Mouse (Mus musculus): ENCODE measurements around the gene Frmd8. TPM values are rescaled to one million over a fixed set of nuclear protein-coding genes. Genes with fewer than 3 reads are reported as not detected.

Frmd8 gene
- polyA plus RNA-seq, 1 experiment, result 28.5 TPM

- Histone ChIP-seq H3K9me3 (no peaks in the 10 kb centered on the region), H3K36me3 (replicated peaks; ENCODE audit: low read length) (peaks cover 47% of the 10 kb centered on the region), H3K4me1 (peaks cover 76% of the 10 kb centered on the region), H3K4me3 (replicated peaks) (peak overlapping the region; percentile 98), H3K27me3 (replicated peaks) (no peaks in the 10 kb centered on the region)
- no peak for TF ChIP-seq GATA1 (IDR thresholded peaks at IDR 0.05; ENCODE audit: borderline replicate concordance, low read length)
- no peak for TF ChIP-seq FLI1 (IDR thresholded peaks at IDR 0.05; ENCODE audit: low read length)
Measured at GRCm38 (mm10) chr19:5911430-5912102, 36.5 kb upstream of the Frmd8 start.

- Histone ChIP-seq H3K27me3 (replicated peaks) (no peaks in the 10 kb centered on the region), H3K4me3 (replicated peaks) (peak overlapping the region; percentile 98), H3K36me3 (replicated peaks; ENCODE audit: low read length) (peaks cover 48% of the 10 kb centered on the region), H3K4me1 (peaks cover 72% of the 10 kb centered on the region), H3K9me3 (no peaks in the 10 kb centered on the region)
- TF ChIP-seq GATA1 (IDR thresholded peaks at IDR 0.05; ENCODE audit: borderline replicate concordance, low read length) (no peak), FLI1 (IDR thresholded peaks at IDR 0.05; ENCODE audit: low read length) (no peak)
Measured at GRCm38 (mm10) chr19:5910221-5910620, 35.1 kb upstream of the Frmd8 start.

GRCm38 (mm10) chr19:5907275-5907674, 32.2 kb upstream of the Frmd8 start:
- no peaks in the 10 kb centered on the region for H3K9me3 ChIP-seq
- no peak overlapping the region for H3K4me3 ChIP-seq (replicated peaks)
- peaks cover 71% of the 10 kb centered on the region for H3K36me3 ChIP-seq (replicated peaks; ENCODE audit: low read length)
- H3K27me3 ChIP-seq (replicated peaks), result no peaks in the 10 kb centered on the region
- H3K4me1 ChIP-seq, result peaks cover 70% of the 10 kb centered on the region
- TF ChIP-seq GATA1 (IDR thresholded peaks at IDR 0.05; ENCODE audit: borderline replicate concordance, low read length) (no peak), FLI1 (IDR thresholded peaks at IDR 0.05; ENCODE audit: low read length) (no peak)

- H3K4me1 ChIP-seq, result peaks cover 37% of the 10 kb centered on the region
- H3K27me3 ChIP-seq (replicated peaks), result no peaks in the 10 kb centered on the region
- H3K9me3 ChIP-seq, result no peaks in the 10 kb centered on the region
- TF ChIP-seq FLI1 (IDR thresholded peaks at IDR 0.05; ENCODE audit: low read length) (no peak), GATA1 (IDR thresholded peaks at IDR 0.05; ENCODE audit: borderline replicate concordance, low read length) (no peak)
- peak within 1 kb of the TSS; percentile 90 for H3K4me3 ChIP-seq (replicated peaks)
- peaks cover 75% of the 10 kb centered on the region for H3K36me3 ChIP-seq (replicated peaks; ENCODE audit: low read length)
Measured at GRCm38 (mm10) chr19:5894002-5894678, 19.1 kb upstream of the Frmd8 start, which contains the start of gene Tigd3. TSS of gene Tigd3 (minus strand) at chr19:5894149.

- H3K27me3 ChIP-seq (replicated peaks), result no peaks in the 10 kb centered on the region
- H3K9me3 ChIP-seq, result no peaks in the 10 kb centered on the region
- H3K4me3 ChIP-seq (replicated peaks), result peak overlapping the region; percentile 90
- H3K36me3 ChIP-seq (replicated peaks; ENCODE audit: low read length), result peaks cover 72% of the 10 kb centered on the region
- H3K4me1 ChIP-seq, result peaks cover 36% of the 10 kb centered on the region
- no peak for TF ChIP-seq FLI1 (IDR thresholded peaks at IDR 0.05; ENCODE audit: low read length)
- no peak for TF ChIP-seq GATA1 (IDR thresholded peaks at IDR 0.05; ENCODE audit: borderline replicate concordance, low read length)
Measured at GRCm38 (mm10) chr19:5893282-5894001, 18.4 kb upstream of the Frmd8 start.

GRCm38 (mm10) chr19:5892735-5893134, 17.7 kb upstream of the Frmd8 start:
- no peak overlapping the region for H3K4me3 ChIP-seq (replicated peaks)
- H3K27me3 ChIP-seq (replicated peaks), result no peaks in the 10 kb centered on the region
- peaks cover 38% of the 10 kb centered on the region for H3K4me1 ChIP-seq
- H3K36me3 ChIP-seq (replicated peaks; ENCODE audit: low read length), result peaks cover 72% of the 10 kb centered on the region
- TF ChIP-seq FLI1 (IDR thresholded peaks at IDR 0.05; ENCODE audit: low read length) (no peak), GATA1 (IDR thresholded peaks at IDR 0.05; ENCODE audit: borderline replicate concordance, low read length) (no peak)
- H3K9me3 ChIP-seq, result no peaks in the 10 kb centered on the region

GRCm38 (mm10) chr19:5892262-5892661, 17.2 kb upstream of the Frmd8 start:
- Histone ChIP-seq H3K9me3 (no peaks in the 10 kb centered on the region), H3K4me3 (replicated peaks) (no peak overlapping the region), H3K27me3 (replicated peaks) (no peaks in the 10 kb centered on the region), H3K36me3 (replicated peaks; ENCODE audit: low read length) (peaks cover 67% of the 10 kb centered on the region), H3K4me1 (peaks cover 41% of the 10 kb centered on the region)
- TF ChIP-seq FLI1 (IDR thresholded peaks at IDR 0.05; ENCODE audit: low read length) (no peak), GATA1 (IDR thresholded peaks at IDR 0.05; ENCODE audit: borderline replicate concordance, low read length) (no peak)

DNA sequence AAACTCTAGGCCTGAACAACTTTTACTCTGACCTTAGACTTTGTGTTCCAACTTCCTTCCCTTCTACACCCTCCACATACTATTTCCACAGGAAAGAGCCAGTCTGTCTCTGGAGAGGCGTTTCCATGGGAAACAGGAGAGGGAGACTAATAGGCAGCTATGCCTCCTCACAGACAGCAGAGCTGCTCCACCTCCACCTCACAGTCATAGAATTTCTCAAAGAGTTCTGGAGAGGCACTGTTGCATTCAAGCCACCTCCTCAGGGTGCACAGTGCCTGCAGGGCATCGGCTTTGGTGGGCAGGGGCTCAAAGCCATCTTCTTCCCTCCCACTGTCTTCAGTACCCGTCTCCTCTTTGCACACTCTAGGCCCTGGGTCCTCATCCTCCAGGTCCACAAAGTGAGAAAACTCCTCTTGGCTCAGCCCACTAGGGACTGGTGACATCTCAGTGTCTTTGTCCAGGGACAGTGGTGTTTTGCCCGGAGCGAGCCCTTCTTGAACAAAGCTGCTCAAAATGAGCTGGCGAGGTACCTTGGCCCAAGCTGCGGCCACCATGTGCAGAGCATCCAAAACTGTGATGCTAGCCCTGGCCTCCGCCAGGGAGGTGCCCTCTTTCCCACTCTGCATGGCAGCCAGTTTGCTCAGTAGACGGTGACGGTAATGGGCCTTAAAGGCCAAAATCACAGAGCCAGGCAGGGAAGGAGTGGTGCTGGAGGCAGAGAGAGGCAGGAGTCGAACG, 16.6 kb upstream of the Frmd8 start:
- TF ChIP-seq GATA1 (IDR thresholded peaks at IDR 0.05; ENCODE audit: borderline replicate concordance, low read length) (no peak), FLI1 (IDR thresholded peaks at IDR 0.05; ENCODE audit: low read length) (no peak)
- Histone ChIP-seq H3K36me3 (replicated peaks; ENCODE audit: low read length) (peaks cover 67% of the 10 kb centered on the region), H3K9me3 (no peaks in the 10 kb centered on the region), H3K4me1 (peaks cover 47% of the 10 kb centered on the region), H3K4me3 (replicated peaks) (no peak overlapping the region), H3K27me3 (replicated peaks) (no peaks in the 10 kb centered on the region)

DNA sequence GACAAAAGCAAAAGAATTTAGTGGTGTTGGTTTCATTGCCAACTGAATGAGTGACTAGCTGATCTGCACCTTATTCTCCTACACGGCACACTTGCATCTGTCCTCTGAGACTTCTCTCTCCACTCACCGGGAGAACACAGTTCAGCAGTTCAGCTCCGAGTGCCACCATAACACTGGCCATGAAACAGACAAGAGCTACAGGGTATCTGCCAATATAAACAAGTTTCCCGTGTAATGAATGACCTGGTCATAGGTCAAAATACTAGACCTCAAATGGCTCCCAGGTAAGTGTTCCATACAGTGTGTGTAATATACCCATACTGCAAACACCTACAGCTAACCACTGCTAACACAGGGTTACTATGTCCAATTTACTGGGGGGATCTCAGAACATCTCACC, 14.1 kb upstream of the Frmd8 start:
- TF ChIP-seq GATA1 (IDR thresholded peaks at IDR 0.05; ENCODE audit: borderline replicate concordance, low read length) (no peak), FLI1 (IDR thresholded peaks at IDR 0.05; ENCODE audit: low read length) (no peak; the same call in 1 of the 2 replicates)
- Histone ChIP-seq H3K9me3 (no peaks in the 10 kb centered on the region), H3K4me3 (replicated peaks) (no peak overlapping the region), H3K4me1 (peaks cover 48% of the 10 kb centered on the region), H3K36me3 (replicated peaks; ENCODE audit: low read length) (peaks cover 67% of the 10 kb centered on the region), H3K27me3 (replicated peaks) (no peaks in the 10 kb centered on the region)

Measured in megakaryocyte, embryonic 14.5 days (primary cell).